Mouse (Mus musculus) macrophage (primary cell): Measurements from ENCODE around the gene C530008M17Rik. TPM values are rescaled to one million over a fixed set of nuclear protein-coding genes. Genes with fewer than 3 reads are reported as not detected.

Source experiments
- H3K27ac ChIP-seq: fragments of 350-480 bp; formaldehyde crosslinking; 2 replicates; pipeline ENCODE4 v1.9.0; 2021
- H3K36me3 ChIP-seq: fragments of 350-480 bp; formaldehyde crosslinking; 2 replicates; pipeline ENCODE4 v1.9.0; 2021; ENCODE audit errors: inconsistent target
- H3K4me3 ChIP-seq: fragments of 350-480 bp; formaldehyde crosslinking; 2 replicates; pipeline ENCODE4 v1.9.0; 2021; ENCODE audit errors: inconsistent target
- H3K79me2 ChIP-seq: fragments of 350-480 bp; formaldehyde crosslinking; 2 replicates; pipeline ENCODE4 v1.9.0; 2021; ENCODE audit errors: inconsistent target
- WGBS: methylation state at CpG from one replicate; pipeline ENCODE4 v1.1.7; 2026; ENCODE audit warnings: inconsistent platforms; ENCODE audit not compliant: missing documents; 5-methylcytosine and 5-hydroxymethylcytosine counted together
- polyA plus RNA-seq: library from polyadenylated mRNA; stranded (reverse); fragments of 250-400 nt; gene quantifications from 3 replicates; pipeline ENCODE4 v1.2.4, GENCODE M21; 2018; ENCODE audit warnings: inconsistent platforms

Gene C530008M17Rik
- polyA plus RNA-seq, 1 experiment from 2014 or later, result 0.03 TPM

DNA sequence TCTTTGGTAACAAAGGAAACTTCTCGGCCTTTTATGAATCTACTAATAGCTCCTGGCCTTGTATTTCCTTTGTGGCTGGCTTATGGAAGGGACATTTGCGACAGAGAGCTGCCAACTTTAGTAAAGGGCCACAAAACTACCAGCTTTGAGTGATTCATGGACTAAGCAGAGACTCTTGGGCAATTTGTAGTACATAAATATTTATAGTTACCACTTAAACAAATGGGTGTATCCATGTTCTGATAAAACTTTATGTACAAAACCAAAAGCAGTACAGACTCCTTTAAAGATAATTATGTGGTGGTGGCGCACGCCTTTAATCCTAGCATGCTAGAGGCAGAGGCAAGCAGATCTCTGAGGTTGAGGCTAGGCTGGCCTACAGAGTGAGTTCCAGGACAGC, 133.6 kb downstream of the C530008M17Rik start:
- no peak overlapping the region for H3K4me3 ChIP-seq
- WGBS, result 85% methylated on average over 4 of the region's 4 CpGs

DNA sequence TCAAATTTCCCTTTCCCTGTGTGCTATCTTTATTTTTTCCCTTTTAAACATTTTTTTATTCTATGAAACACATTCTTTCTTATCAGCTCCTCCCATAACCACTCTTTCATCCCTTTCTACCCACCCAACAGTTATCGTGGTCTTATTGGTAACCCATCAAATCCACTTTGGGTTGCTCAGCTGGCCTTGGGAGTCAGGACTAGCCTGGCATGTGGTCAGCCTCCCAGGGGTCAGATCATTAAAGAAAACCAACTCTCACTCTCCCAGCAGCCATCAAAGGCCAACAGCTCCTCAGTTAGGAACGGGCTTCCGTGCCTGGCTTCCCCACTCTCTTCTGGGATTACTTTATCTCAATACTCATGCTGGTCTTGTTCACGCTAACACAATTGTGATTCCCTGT, 135.0 kb downstream of the C530008M17Rik start:
- 100% methylated on average over 4 of the region's 4 CpGs for WGBS
- no peak overlapping the region for H3K4me3 ChIP-seq
- no peaks in the 10 kb centered on the region for H3K79me2 ChIP-seq
- H3K36me3 ChIP-seq, result no peaks in the 10 kb centered on the region
- H3K27ac ChIP-seq, result no peak overlapping the region

More for the DNA sequence above, 133.6 kb downstream of the C530008M17Rik start:
- no peaks in the 10 kb centered on the region for H3K79me2 ChIP-seq
- H3K36me3 ChIP-seq, result no peaks in the 10 kb centered on the region
- H3K27ac ChIP-seq, result no peak overlapping the region

DNA sequence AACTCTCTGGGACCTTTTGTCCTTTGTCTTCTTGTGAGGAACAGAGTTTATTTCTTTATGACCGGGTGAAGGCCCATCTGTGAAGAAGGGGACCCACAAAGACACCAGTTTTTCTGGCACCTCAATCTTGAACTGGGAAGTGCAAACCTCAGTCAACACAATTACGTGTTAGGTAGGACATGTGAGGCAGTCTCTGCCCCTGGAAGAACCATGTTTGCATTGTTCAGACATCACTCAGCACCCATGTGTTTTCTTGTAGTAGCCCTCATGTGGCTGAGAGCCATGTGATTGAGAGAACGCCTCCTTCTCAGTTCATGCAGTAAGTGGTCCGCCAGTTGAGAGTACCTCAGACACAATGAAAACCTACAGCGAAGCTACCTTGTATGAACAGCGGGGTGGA, 136.4 kb downstream of the C530008M17Rik start:
- H3K4me3 ChIP-seq, result no peak overlapping the region
- H3K36me3 ChIP-seq, result no peaks in the 10 kb centered on the region
- WGBS, result 98% methylated on average over 3 of the region's 6 CpGs
- H3K79me2 ChIP-seq, result no peaks in the 10 kb centered on the region
- H3K27ac ChIP-seq, result no peak overlapping the region

DNA sequence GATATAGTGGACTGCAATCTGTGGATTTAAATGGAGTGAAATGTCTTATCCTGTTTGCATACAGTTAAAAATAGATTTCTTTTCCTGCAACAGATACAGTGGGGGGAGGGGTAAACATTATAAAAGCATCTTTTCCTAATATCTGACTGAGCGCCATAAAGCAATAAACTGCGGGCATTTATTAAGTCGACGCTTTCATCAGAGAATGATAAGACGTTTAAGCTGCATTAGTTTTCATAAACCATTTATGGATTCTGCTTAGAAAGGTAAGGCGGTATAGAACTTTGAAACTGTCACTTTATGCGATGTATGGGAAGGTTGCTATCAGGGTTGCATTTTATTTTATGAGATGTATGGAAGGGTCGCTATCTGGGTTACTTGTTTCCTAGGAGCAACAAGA, 141.7 kb downstream of the C530008M17Rik start:
- 96% methylated on average over 8 of the region's 8 CpGs for WGBS
- Histone ChIP-seq H3K79me2 (no peaks in the 10 kb centered on the region), H3K27ac (no peak overlapping the region), H3K4me3 (no peak overlapping the region), H3K36me3 (no peaks in the 10 kb centered on the region)

DNA sequence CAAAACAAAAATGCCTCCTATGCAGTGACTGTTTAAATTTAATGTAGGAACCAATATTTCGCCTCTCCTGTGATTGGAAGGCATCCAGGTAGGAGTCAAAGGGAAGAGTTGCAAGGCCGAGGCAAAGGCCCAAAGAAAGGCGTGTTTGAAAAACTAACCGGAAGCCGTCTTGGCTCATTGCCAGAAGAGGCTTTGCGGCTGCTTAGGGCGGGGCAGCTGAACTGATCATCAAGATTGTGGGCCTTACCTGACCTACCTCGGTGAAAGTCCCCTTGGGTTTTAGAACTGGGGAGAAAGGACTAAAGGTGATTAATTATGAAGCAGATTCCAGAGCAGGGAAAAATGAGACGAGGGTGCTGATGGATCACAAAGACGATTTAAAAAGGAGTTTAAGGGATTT, 143.2 kb downstream of the C530008M17Rik start:
- H3K36me3 ChIP-seq, result no peaks in the 10 kb centered on the region
- H3K27ac ChIP-seq, result no peak overlapping the region
- H3K4me3 ChIP-seq, result no peak overlapping the region
- WGBS, result 91% methylated on average over 10 of the region's 10 CpGs
- H3K79me2 ChIP-seq, result no peaks in the 10 kb centered on the region

DNA sequence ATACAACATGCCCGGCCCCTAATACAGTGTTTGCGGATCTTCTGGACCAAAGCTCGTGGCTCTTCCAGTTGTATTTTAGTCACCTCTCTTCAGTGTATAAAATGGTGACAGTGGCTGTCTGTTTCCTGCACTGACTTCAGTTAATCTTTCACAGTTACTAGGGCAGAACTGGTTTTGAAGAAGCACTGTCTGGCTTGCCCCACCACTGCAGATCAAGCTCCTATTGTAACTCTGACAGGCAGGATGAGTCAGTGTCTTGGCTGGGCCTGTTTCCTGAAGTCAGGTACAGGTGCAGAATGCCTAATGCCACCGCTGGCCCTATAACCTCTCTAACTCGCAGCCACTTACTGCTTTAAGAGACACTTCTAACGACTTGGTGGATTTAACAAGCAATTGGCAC, 152.7 kb downstream of the C530008M17Rik start:
- no peaks in the 10 kb centered on the region for H3K36me3 ChIP-seq
- 93% methylated on average over 6 of the region's 6 CpGs for WGBS
- H3K4me3 ChIP-seq, result no peak overlapping the region
- no peaks in the 10 kb centered on the region for H3K79me2 ChIP-seq
- H3K27ac ChIP-seq, result no peak overlapping the region

DNA sequence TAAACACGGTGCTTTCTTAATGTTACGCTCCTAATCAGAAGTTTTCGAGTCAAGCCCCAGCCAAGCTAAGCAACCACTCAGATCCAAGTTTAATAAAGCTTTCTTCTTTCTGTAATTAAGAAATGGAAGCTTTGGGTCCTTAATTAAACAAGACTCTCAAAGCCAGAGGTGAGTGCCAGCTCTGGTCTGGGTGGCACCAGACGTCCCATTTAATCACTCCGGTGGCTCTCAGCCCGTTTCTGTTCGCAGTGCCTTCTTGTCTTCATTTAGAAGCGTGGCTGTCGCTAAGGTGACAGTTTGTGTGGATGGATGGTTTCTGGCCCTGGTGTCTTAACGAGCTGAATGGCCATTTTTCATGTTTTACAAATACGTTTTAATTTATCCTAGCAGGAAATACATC, 158.7 kb downstream of the C530008M17Rik start:
- Histone ChIP-seq H3K27ac (no peak overlapping the region), H3K4me3 (no peak overlapping the region), H3K36me3 (no peaks in the 10 kb centered on the region), H3K79me2 (no peaks in the 10 kb centered on the region)
- whole genome bisulfite sequencing, result 90% methylated on average over 11 of the region's 11 CpGs

DNA sequence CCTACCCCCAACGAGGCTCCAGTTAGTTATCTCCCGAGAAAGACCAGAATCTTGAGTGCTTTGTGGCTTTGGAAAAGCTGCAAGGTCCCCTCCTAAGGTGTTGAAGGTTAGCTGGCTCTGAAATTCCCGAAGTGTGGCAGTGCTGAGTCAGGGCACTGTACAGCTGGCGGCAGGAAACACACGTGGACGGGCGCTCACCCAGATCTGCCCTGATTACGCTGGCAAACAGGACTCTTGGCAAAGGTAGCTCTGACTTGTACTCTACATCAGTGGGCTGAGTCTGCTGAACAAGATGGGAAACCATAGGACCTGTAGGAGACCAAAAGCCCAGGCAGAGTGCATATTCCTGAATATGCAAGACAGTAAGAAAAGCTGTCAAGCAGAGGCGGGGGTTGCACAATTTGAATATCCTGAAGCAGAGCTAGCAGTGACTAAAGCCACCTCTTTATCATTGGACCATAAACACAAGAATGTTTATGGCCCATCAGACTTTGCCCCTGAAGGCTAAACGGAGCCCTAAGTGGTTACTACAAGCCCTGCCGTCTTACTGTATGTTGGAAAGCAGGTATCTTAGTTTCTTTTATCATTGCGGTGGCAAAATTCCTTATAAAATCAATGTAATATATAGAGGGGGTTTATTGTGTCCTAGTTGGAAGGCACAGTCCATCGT, 159.6 kb downstream of the C530008M17Rik start:
- no peaks in the 10 kb centered on the region for H3K36me3 ChIP-seq
- no peak overlapping the region for H3K27ac ChIP-seq
- H3K79me2 ChIP-seq, result no peaks in the 10 kb centered on the region
- 60% methylated on average over 13 of the region's 13 CpGs for WGBS
- H3K4me3 ChIP-seq, result no peak overlapping the region

DNA sequence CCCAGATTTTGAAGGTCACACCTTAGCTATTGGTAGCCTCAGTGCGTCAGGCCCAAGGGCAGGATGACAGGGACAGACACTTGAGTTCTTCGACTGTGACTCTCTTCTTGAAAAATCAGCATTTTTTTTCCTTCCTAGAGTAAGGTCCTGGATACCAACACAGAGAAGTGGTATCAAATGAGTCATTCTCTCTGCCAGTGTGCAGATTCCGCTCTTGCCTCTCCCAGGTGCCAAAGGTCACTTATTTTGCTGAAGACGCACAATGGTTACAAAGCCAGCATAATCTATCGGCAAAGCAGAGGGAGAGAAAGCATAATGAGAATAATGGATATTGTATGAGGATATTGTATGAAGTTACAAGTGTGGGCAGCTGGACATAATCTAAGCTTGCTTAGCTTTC, 160.4 kb downstream of the C530008M17Rik start:
- 97% methylated on average over 5 of the region's 5 CpGs for WGBS
- Histone ChIP-seq H3K27ac (no peak overlapping the region), H3K4me3 (no peak overlapping the region), H3K36me3 (no peaks in the 10 kb centered on the region), H3K79me2 (no peaks in the 10 kb centered on the region)

DNA sequence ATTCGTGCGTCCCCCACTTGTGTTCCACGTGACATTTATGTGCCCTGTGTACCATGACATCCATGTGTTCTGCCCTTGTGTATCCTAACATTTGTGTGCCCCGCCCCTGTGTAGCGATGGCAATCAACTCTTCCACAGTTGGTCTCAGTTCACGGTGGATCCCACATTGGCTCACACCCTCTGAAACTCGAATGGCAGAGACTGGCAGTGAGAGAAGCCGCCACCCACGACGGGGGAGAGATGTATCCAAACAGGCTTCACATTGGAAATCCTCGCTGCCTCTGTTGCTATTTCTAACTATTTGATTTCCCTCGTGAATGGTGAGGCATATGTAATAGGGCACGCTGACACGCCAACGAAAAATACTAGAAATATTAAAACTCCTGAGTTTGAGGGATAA, 161.4 kb downstream of the C530008M17Rik start:
- WGBS, result 90% methylated on average over 13 of the region's 15 CpGs
- Histone ChIP-seq H3K36me3 (no peaks in the 10 kb centered on the region), H3K79me2 (no peaks in the 10 kb centered on the region), H3K27ac (no peak overlapping the region), H3K4me3 (no peak overlapping the region)

DNA sequence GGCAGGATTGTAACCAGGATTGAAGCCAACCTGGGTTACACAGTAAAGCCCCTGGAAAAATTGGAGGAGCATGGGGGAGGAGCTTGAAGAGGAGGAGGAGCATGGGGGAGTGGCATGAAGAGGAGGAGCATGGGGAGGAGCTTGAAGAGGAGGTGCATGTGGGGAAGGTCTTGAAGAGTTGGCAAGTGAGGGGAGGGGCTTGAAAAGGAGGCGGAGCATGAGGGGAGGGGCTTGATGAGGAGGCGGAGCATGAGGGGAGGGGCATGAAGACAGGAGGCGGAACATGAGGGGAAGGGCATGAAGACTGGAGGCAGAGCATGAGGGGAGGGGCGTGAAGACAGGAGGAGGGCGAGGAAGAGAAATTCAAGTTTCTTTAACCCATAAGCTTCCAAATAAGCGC, 162.5 kb downstream of the C530008M17Rik start:
- no peak overlapping the region for H3K27ac ChIP-seq
- no peaks in the 10 kb centered on the region for H3K79me2 ChIP-seq
- no peak overlapping the region for H3K4me3 ChIP-seq
- WGBS, result 89% methylated on average over 2 of the region's 6 CpGs
- no peaks in the 10 kb centered on the region for H3K36me3 ChIP-seq

DNA sequence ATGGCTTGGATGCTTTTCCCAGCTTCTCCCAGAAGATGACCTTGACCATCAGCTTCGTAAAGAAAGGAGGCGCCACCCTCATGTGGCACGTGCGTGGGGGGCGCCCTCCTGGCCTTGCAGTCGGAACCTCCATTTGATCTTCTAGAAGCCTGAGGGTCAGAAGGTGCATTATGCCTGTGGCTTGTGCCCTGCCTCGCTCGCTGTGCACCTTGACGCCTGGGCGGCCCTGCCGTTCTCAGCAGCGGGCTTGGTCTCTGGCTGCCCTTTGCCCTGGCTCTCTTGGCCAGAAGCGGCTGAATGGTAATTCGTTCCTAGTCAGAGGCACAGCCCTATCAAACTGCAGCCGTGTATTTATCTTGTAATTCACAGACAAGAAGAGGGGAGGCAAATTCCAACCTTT, 165.8 kb downstream of the C530008M17Rik start:
- H3K27ac ChIP-seq, result no peak overlapping the region

DNA sequence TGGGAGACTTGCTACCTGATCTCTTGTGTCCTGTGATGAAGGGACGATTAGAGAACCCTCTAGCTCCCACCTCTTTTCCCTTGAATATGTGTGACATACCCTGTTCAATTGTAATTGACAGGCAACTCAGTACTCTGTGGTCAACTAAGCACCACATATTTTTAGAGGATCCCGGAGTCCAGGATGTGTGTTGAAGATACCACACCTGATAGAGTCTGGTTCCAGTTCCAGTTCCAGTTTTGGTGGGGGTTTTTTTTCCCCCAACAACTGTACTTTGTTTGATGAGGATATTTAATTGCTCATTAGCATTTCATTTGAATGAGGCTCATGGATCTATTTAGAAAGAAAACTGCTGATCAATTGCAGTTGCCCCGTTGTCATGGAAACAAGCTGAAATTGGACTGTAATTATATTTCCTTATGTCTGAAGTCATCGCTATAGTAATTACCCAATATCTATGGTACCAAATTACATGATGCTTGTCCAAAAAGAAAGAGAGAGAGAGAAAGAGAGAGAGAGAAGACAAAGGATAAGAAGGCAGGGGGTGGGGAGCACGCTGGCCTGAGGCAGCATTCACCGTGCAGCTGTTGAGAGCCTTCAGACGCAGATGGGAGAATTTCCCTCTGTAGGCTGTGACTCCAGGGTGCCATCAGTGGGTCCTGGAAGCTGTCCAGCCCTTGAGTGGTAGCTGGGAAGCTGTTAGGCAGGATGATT, 172.4 kb downstream of the C530008M17Rik start:
- no peaks in the 10 kb centered on the region for H3K36me3 ChIP-seq
- no peaks in the 10 kb centered on the region for H3K79me2 ChIP-seq
- no peak overlapping the region for H3K27ac ChIP-seq
- 82% methylated on average over 7 of the region's 7 CpGs for WGBS
- H3K4me3 ChIP-seq, result no peak overlapping the region

More for the DNA sequence above, 165.8 kb downstream of the C530008M17Rik start:
- Histone ChIP-seq H3K36me3 (no peaks in the 10 kb centered on the region), H3K79me2 (no peaks in the 10 kb centered on the region), H3K4me3 (no peak overlapping the region)
- WGBS, result 94% methylated on average over 13 of the region's 15 CpGs

DNA sequence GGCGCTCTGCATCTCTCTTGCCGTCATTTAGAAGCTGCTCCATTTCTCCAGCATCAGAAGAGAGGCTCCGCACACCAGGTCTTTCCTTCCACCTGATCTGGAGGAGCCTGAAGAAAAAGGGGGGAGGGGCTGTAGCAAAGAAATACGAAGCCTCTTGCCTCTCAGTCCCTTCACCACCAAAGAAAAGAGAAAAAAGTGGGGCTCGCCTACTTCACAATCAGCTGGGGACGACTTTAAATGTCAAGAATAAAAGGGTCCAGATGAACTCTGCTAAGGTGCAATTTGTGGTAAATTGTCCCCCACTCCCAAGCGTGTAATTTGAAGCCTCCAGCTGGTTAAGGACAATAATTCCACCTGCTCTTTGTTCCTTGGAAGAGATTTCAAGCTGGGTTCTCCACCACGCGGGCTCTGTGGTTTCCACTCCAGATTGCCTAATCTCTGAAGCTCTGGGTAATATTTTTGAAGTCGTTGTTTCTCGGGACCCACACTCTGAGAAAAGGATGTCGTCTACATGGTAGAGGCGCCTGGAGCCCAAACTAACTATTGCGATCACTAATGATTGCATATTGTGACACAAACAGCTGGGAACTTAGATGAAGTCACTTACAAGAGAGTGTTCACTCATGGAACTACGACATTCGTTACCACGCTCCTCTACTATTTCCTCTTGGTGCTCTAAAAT, 176.4 kb downstream of the C530008M17Rik start:
- no peaks in the 10 kb centered on the region for H3K79me2 ChIP-seq
- no peak overlapping the region for H3K4me3 ChIP-seq
- 35% methylated on average over 17 of the region's 17 CpGs for WGBS
- H3K27ac ChIP-seq, result no peak overlapping the region
- no peaks in the 10 kb centered on the region for H3K36me3 ChIP-seq

DNA sequence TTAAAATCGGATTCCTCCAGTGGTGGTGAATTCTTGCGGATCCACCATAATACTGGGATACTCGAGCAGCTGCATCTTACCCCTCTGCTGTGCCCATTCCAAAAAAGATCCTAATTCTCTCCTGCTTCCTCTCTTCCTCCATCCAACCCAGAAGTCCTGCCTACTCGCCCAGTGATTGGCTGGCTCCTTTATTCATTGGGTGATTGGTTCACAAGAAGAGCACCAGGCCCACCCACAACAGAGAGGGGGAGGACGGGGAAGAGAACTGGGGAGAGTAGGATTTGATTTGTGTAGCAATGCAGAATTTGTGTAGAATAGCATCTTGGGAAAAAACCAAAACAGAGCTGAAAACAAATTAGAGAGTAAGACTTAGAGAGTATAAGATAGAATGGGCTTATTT, 180.7 kb downstream of the C530008M17Rik start:
- Histone ChIP-seq H3K4me3 (no peak overlapping the region), H3K27ac (no peak overlapping the region), H3K79me2 (no peaks in the 10 kb centered on the region), H3K36me3 (no peaks in the 10 kb centered on the region)
- WGBS, result 97% methylated on average over 5 of the region's 5 CpGs
